Mouse (Mus musculus) left cerebral cortex, postnatal 25 days (tissue): ENCODE measurements around the gene Samm50. TPM values are rescaled to one million over a fixed set of nuclear protein-coding genes. Genes with fewer than 3 reads are reported as not detected.

ENCODE experiments used
- DNase-seq, 2 experiments: peaks; one replicate each; pipeline ENCODE4 v3.0.0; 2022; ENCODE audit warnings: low spot score in 2 of 2, mixed read lengths in 1 of 2
- intact Hi-C: fragments of 180-260 bp; cut with DNase I; formaldehyde crosslinking; loops from one replicate; pipeline ENCODE4 v1.15.1; 2025
- total RNA-seq, 2 experiments: library from RNA; stranded (reverse); gene quantifications; 2 replicates each; pipeline ENCODE4 v1.2.3; 2021

The Samm50 gene
- total RNA-seq, 2 experiments from 2014 or later = 100 to 102 TPM

DNA sequence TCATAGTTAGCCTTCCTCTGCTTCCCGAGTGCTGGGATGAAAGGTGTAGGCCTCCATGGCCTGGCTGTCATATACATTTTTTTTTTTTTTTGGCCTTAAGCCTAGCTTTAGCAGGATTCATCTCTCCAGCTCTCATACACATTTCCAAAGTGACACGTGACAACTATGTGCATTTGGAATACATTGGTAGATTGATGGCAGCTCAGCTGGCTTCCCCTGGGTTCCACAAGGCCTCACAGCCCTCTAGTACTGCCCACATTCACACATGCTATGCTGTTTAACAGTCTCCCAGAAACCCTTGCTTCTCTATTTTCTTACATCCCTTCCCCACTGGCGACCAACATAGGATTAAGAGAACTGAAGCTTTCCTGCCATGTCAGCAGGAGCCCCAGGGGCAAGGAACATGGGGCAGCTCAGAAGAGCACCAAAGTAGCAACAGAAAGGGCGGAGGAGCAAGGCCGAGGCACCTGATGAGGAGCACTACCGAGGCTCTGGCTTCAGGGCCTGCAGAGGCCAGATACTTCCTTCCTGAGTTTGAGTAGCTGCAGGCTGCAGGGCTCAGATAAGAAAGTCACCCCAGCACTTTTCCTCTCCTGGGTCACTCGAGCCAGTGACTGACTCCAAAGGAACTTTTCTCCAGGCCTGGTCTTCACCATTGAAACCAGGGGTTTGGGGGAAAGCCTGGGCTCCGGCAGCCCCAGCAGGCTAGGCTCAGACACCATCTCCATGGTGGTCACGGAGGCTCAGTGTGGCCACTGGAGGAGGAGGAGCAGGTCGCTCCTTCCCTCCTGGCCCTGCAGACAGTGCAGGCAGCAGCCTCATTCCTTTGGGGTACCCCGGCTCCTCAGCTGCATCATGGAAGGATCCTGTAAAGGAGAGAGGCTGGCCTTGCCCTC is 17.7 kb downstream of the Samm50 start:
- no peak for DNase-seq
- intact Hi-C loops = no loop called here

DNA sequence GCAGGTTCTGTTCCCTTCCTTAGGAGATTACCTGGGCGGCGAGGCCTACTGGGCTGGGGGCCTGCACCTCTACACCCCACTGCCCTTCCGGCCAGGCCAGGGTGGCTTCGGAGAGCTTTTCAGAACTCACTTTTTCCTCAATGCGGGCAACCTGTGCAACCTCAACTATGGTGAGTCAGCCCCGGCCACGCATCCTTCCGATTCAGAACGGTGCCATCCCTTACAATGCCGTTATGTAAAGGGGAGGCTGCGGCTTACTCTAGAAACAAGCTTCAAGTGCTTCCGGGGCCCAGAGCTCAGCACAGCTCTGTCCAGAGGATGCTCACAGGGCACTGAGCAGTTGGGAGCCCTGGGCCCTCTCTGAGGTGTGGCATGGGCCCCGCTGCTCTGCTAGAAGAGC is 18.4 kb downstream of the Samm50 start:
- no peak for DNase-seq
- intact Hi-C loops = no loop called here

DNA sequence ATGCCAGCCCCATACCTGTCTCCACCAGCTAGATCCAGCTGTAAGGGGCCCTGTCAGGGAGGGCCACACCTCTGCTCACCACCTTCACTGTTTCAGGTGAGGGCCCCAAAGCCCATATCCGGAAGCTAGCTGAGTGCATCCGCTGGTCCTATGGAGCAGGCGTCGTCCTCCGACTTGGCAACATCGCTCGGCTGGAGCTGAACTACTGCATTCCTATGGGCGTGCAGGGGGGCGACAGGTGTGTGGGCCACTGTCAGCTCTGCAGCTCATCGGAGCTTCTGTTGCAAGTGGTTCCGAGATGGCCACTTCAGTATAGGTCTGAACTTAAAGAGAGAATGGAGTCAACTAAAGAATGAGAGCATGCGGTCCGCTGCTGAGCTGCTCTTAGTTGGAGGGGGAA is 18.9 kb downstream of the Samm50 start:
- no peak for DNase-seq
- intact Hi-C loops = no loop called here

DNA sequence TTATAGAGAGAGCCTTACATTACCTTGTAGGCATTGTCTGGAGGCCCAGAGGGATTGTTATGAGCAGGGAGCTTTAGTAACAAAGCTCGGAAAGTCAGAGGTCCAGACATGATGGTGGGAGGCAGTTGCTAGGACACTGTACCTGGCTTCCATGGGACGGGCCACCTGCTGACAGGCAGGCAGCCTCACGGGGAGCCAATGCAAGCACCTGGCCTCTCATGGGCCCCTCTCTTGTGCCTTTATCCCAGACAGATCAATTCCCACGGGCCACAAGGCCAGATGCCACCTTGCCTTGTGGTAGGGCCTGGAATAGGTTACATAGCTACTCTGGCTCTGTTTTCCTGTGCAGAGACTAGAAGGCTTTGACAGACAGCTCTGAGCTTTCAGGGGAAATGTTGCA is 19.5 kb downstream of the Samm50 start:
- intact Hi-C loops = no loop called here
- no peak for DNase-seq

DNA sequence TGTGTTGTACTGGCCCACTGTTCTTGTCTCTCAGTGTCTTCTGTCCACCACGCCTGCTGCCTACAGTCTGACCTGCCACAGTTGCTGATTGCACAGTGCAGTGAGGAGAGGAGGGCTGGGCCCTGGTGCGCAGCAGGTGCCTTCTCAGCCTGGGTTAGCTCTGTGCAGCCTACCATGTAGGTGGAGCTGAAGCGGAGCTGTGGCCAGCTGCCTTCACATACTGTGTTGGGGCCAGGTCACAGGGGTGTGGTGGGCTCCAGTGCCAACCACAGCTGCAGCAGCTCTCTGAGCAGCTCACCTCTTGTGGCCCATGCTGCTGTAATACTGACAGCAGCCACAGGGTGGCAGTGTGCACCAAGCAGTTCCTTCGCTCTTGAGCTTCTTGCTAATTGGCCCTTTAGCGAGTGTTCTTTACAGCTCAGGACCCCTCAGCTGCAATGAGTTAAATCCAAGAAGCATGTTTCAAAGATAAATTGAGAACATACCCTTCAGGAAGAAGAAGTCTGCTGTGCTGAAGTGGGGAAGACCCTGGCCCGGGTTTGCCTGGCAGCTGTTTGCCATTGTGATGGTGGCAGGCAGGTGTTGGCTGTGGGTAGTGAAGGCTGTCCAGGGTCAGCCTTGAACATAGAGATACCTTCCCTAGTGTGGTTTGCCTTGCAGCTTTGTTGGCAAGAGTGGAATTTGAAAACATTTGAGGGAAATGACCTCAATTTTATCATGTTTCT is 20.2 kb downstream of the Samm50 start:
- DNase-seq = peak; percentile 82 to 87
- intact Hi-C loops = loop anchor here (1.0 to 2.0 kb wide), 3 partner anchors 49 to 419 kb away; no protein-coding TSS in a partner anchor

DNA sequence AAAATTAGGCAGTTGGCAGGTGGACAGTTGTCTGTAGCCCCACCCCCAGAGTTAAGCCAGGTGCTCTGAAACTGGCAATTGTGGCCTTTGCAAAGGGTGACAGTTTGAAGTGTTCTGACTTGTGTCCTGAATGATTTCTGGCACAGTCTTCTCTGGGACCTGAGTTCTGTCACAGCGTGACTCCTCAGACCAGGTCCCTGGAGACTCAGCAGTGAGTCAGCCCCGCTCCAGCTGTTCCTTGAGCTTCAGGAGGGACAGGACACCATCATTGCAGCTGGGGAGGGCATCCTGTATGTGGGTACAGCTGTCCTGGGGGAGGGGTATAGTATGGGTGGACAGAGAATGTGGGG is 20.7 kb downstream of the Samm50 start:
- DNase-seq = no peak
- intact Hi-C loops = loop anchor here (1.0 to 2.0 kb wide), 3 partner anchors 48 to 419 kb away; no protein-coding TSS in a partner anchor

DNA sequence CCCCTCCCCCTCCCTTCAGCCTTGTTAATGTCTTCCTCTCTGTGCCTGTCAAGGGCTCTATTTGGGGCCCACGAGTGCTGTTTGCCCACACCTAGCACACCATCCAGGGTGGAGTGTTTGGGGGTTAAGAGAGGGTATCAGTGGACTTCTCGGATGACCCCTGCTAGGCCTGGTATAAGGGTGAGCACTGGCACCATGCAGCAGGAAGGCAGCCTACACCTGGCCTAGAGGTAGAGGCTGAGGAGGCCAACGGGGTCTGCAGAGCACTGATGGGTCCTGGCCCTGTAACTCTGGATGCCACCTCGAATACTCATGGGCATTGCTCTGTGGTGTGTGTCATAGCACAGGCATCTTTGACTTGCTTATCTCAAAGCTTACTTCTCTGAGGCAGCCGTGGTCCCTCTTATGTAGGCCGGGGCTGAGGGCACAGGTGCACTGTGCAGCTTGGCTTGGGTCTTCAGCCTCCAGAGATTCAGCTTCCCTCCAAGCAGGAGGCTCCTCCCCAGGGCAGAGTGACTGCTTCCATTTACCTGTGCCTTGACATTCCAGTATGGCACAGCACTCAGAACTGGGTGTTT is 21.2 kb downstream of the Samm50 start:
- intact Hi-C loops = loop anchor here (2.0 kb wide), 1 partner anchor 48 kb away; no protein-coding TSS in a partner anchor
- no peak for DNase-seq

DNA sequence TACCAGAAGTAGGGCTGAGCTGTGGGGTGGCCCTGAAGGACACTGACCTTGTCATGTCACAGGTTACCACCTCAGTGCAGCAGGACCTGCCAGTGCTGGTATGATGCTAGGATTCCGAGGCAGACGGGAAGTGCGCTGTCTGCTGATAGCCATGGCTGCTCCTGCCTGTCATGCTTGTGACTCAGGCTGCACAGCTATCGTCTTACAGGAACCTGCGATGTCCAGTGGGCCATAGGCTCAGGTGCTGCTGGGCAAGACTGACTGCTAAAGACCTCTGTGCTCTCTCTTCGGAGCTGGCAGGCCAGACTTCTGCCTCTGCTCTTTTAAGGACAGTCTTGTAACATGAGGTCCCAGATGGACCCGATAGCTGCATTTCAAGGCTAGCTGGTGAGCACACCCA is 22.4 kb downstream of the Samm50 start:
- no peak for DNase-seq
- intact Hi-C loops = no loop called here

DNA sequence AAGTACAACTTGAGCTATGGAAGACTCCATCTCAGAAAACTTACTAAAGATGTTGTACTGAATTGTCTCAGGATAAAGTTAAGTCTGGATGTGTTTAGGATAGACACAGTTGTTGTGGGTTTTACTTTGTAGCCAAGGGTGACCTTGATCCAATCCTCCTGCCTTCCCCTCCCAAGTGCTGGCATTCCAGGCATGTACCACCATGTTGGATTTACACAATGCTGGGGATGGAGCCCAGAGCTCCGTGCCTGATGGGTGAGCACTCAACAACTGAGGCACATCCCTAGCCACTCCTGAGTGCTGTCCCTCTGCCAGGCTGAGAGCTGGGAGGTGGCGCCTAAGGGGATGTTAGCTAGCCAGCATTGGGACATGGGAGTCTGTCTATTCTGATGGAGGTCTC is 23.2 kb downstream of the Samm50 start:
- no peak for DNase-seq
- intact Hi-C loops = no loop called here

DNA sequence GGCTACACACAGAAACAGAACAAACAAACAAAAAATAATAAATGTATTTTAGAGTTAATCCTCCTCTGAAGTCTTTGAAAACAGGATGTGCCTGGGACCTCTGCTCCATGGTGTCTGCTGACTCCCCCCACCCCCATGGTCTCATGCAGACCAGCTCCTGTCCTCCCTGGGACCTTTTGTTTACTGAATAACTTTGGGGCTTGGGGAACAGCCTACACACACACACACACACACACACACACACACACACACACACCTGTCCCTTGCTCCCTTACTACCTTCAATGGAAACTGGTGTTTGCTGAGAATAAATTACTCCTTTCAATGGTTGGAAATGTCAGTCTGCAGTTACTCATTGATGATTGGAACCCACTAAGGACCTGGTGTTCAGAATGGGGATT is 24.0 kb downstream of the Samm50 start:
- intact Hi-C loops = no loop called here
- no peak for DNase-seq

DNA sequence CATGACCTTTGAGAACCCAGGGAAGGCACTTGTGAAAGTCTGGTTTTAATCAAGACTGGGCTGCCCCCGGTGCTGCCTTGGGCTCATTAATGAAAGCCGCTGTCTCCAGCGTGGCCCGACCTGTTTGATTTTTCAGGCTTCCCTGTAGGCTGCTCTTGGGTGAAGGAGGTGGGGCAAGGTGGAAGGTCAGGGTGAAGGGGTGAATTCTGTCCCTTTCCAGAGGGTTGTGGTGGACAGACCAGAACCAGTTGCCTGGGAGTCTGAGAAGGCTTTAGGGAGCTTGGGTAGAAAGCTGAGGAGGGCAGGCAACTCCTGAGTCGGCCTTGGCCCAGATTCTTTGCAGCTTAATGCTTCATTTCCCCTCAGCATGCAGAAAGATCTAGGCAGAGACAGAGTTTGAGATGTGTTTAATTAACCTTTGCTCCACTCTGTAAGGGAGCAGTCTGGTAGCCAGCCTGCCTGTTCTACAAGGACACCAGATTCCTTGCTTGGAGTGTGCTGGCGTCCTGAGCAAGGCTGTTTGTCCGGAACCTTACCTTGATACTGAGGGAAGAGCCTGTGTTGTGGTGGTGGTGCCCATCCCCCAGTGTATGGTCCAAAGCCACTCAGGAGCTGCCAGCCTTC is 24.5 kb downstream of the Samm50 start:
- intact Hi-C loops = no loop called here
- DNase-seq = no peak

DNA sequence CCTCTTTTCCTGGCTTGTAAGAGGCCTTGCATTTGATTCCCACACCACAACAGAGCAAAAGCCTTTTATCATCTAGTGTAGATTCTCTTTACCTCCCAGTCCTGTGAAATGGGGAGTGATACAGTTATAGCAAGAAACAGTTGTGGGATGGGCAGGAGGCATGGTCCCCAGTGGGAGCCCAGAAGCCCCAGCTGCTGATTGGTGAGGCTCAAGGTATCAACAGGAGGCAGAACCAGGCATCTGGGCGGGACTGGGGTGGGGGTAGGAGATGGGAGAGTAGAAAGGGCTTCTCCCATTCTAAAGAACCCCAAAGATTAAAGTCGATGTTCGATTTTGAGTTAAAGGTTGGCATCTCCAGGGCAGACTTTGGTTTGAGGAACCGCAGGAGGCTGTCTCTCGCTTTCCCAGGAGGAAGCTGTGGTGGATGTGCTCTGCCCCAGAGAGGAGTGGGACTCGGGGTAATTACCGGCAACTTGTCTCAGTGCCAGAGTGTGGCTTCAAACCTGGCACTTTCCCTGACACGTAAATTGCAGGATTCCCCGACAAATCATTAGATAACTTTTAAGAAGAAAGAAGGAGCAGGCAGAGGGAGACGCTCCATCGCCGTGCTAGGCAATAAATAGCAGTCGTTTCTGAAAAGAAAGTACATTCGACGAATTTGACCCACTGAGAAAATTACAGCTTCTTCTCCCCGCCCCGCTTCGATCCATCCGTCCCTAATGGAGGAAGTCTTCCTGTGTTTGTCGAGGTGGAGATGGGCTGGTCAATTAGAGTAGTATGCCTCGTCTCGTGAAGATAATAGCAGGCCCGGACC is 26.1 kb downstream of the Samm50 start:
- no peak for DNase-seq
- intact Hi-C loops = no loop called here

DNA sequence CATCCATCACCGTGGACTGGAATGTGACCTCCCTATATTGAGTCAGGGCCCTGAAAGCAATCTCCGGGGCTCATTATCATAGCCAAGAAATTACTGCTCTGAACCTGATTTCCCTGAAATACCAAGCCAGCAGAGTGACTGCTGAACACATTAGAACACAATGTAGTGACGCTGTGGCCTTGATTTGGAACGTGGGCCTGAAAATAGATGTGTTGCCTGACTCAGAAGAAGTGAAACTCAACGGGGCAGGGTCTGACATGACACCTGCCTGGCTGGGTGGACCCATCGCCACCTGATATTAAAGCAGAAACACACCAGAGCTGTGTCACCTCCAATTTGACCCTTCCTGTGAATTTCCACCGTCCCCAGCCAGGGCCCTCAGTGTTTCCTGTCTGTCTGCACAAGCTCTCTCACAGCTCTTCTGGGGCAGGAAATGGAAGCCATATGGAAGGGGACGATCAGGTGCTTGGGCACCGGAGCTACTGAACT is 26.8 kb downstream of the Samm50 start:
- intact Hi-C loops = no loop called here
- peak in 1 of 2 experiments; percentile 23 for DNase-seq

DNA sequence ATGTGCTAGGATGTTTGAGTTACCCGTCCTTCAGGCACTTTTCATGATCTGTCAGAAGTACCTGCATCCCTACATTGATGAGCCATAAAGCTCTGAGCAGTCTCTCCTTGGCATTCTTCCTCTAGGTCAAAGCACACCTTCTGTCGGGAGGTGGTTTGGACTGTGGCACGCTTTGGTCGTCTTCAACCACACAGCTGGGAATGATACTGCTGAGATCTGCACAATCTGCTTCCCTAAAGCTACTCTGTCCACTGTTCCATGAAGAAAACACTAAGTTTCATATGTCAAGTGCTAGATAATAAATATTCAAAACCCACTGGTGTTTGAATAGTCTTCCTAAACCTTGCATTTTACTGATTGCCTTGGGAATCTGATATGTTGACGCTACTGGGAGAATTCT is 29.5 kb downstream of the Samm50 start:
- no peak for DNase-seq
- intact Hi-C loops = no loop called here

DNA sequence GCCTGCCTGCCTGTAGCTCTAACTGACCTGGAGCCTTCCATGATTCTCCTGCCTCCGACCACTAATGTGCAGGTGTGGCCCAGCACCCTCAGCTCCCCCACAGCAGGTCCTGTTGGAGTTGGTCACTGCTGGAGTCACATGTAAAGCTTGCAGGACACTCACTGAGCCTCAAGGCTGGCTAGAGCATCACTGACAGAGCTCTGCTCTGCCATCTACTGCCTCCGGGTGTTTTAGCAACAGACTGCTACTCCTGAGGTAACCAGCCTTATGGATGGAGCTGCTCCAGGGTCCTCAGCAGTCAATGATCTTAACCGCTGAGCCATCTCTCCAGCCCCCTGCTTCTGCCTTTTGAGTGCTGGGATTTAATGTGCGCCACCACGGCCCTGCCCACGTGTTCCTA is 31.4 kb downstream of the Samm50 start:
- DNase-seq = peak in 1 of 2 experiments; percentile 62
- intact Hi-C loops = no loop called here

DNA sequence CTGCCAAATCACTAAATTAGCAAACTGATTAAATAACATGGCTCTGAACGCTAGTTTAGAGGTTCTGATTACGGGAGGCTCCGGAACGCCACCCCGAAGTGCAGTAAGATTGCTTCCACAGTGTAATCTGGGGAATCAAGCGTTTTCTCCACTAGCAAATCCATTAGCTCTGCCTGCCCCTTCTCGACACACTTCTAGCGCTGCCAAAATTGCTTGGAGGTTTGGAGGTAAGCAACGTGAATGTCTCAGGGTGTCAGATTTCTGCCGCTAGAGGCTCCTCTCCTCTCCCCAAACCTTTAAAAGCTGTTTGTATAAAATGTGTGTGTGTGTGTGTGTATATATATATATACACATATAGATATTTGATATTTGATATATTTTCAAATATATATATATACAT is 32.7 kb downstream of the Samm50 start:
- intact Hi-C loops = no loop called here
- DNase-seq = no peak

DNA sequence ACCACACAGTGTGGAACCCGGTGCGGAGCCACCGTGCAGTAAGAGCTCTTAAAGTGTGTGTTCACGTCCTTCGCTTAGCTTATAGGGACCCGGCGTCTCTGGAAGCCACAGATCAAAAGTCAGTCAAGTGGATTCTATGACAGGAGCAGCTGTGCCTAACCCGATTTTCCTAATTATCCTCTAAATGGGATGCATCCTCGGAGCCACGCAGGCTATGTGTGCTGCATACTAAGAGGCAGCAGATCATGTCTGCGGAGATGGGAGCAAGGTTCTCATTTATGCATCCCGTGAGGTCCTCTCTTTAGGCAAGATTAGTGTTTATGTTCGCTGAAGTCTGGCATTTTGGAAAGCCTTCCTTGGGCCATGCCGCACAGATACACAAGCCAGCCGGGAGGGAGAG is 34.9 kb downstream of the Samm50 start:
- intact Hi-C loops = no loop called here
- no peak for DNase-seq

DNA sequence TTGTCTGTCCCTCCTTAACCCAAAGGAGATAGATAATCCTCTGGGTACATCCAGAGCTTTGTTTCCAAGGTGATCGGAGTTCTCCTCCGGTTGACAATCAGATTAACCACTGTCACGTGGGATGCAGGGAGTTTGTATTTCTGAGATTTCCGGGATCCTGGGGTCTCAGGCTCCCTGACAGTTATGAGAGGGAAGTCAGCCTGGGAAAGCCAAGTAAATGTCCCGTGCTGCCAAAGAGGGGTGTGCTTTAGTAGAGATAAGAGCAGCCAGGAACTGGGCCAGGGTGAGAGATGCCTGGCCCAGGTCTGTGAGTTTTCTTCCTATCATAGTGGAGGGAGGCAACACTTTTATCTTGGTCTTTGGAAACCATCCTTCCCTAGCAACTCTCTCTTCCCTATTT is 38.6 kb downstream of the Samm50 start:
- intact Hi-C loops = no loop called here
- DNase-seq = no peak

DNA sequence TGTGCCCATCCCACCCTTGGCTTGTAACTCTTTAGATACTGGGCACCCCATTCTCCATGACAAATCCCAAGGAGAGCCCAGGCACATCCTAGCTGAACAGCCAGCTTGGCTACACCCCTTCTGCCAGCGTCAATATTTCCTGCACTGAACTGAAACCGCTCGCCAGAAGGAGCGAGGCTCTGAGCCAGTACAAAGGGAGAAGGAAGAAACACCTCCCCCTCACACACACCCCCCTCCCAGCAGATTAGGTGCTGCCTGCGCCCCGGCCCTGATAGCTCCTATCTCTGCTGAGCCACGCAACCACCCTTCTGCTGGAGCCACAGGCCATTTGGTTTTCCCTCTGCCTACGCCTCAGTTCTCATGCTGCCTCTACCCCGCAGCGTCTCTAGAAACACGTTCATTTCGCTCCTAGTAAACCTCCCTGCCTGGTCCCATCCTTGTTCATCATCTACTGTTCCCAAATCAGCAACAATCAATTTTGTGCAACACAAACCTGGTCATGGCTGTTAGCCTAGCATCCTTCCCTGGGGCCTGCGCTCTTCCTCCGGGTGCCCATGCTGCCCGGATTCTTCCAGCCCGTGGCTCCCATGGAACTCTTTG is 39.2 kb downstream of the Samm50 start:
- intact Hi-C loops = no loop called here
- DNase-seq = peak; percentile 69 to 80
